Mouse (Mus musculus): Measurements from ENCODE around the gene Slc25a34. TPM values are rescaled to one million over a fixed set of nuclear protein-coding genes. Genes with fewer than 3 reads are reported as not detected.

Gene Slc25a34
- polyA plus RNA-seq (2016; fragmentation: Nextera tagmentation; extraction: Ambion mirVana), result not detected in 2 replicates

DNA sequence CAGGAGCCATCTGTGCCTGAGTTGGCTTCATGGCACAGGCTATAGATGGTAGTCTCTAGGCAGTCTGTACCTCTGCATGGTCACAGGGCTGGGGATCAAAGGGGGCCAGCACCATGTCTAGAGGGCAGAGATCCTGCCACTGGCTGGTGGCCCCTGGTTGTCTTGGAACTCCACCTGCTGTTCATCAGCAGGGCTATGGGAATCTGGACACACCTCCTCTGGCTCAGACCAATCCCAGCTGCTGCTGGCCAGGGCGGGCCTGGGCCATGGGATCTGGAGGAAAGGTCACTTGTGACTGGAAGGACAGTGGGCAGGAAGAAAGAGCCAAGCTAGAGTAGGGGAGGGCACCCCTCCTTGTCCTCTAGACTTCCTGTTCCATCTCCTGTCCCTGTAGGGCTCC, at the start of gene Slc25a34:
Gene Slc25a34 (minus strand): TSS at position 156 of the 400 bp plus-strand sequence.
- Histone ChIP-seq H3K4me1 (replicated peaks) (0 out of 2 replicates have a peak, but pooled peaks cover 4% of the 10 kb centered on the region), H3K9ac (replicated peaks) (no peak within 1 kb of the TSS), H3K9me3 (no peaks in the 10 kb centered on the region), H3K27ac (no peak within 1 kb of the TSS), H3K4me2 (no peak within 1 kb of the TSS), H3K27me3 (no peaks in the 10 kb centered on the region), H3K4me3 (replicated peaks) (no peak within 1 kb of the TSS), H3K36me3 (peaks cover 45% of the 10 kb centered on the region)
- ATAC-seq (ENCODE audit: insufficient number of reproducible peaks, insufficient read depth, low FRiP score, low TSS enrichment, low read depth), result no peak
- WGBS, result 40% methylated on average over 1 of the region's 1 CpGs

DNA sequence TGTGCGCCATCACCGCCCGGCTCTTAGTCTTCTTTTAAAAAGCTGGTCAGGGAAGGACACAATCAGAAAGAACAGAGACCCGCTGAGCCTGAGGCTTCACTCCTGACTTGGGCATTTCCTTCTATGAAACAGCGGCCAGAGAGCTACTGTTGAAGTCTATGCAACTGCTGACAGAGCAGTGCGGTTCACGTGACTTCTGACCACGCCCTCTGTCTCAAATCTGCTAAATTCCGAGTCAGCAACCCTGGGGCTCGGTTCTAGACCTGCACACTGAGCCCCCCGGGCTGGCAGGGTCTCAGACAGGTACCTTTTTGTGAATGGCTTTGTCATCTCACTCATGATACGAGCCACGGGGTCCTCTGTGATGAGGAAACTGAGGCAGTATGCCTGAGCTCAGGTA, 48.7 kb upstream of the Slc25a34 start:
- Histone ChIP-seq H3K27me3 (no peaks in the 10 kb centered on the region), H3K27ac (no peak overlapping the region), H3K4me2 (no peak overlapping the region), H3K36me3 (no peaks in the 10 kb centered on the region), H3K4me1 (replicated peaks) (no peaks in the 10 kb centered on the region), H3K9ac (replicated peaks) (no peak overlapping the region), H3K4me3 (replicated peaks) (no peak overlapping the region), H3K9me3 (no peaks in the 10 kb centered on the region)
- 74% methylated on average over 13 of the region's 13 CpGs for WGBS
- no peak for ATAC-seq (ENCODE audit: insufficient number of reproducible peaks, insufficient read depth, low FRiP score, low TSS enrichment, low read depth)

DNA sequence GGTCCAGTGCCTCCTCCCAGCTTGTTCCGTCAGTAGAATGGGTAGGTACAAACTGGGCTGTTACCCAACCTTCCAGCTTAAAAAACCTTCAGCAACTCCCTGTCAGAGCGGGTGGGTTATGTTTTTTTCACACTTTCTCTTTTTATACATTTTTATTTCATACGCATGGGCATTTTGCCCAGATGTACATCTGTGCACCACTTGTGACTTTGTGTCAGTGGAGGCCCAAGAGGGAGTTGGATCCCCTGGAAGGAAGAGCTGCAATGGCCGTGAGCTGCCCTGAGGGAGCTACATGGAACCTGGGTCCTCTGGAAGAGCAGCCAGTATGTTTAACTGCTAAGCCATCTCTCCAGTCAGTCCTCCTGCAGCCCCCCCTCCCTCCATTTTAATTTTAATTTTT, 47.8 kb upstream of the Slc25a34 start:
- Histone ChIP-seq H3K27me3 (no peaks in the 10 kb centered on the region), H3K9ac (replicated peaks) (no peak overlapping the region), H3K9me3 (no peaks in the 10 kb centered on the region), H3K27ac (no peak overlapping the region), H3K36me3 (no peaks in the 10 kb centered on the region), H3K4me3 (replicated peaks) (no peak overlapping the region), H3K4me1 (replicated peaks) (no peaks in the 10 kb centered on the region), H3K4me2 (no peak overlapping the region)
- no peak for ATAC-seq (ENCODE audit: insufficient number of reproducible peaks, insufficient read depth, low FRiP score, low TSS enrichment, low read depth)
- WGBS, result 75% methylated on average over 4 of the region's 4 CpGs

DNA sequence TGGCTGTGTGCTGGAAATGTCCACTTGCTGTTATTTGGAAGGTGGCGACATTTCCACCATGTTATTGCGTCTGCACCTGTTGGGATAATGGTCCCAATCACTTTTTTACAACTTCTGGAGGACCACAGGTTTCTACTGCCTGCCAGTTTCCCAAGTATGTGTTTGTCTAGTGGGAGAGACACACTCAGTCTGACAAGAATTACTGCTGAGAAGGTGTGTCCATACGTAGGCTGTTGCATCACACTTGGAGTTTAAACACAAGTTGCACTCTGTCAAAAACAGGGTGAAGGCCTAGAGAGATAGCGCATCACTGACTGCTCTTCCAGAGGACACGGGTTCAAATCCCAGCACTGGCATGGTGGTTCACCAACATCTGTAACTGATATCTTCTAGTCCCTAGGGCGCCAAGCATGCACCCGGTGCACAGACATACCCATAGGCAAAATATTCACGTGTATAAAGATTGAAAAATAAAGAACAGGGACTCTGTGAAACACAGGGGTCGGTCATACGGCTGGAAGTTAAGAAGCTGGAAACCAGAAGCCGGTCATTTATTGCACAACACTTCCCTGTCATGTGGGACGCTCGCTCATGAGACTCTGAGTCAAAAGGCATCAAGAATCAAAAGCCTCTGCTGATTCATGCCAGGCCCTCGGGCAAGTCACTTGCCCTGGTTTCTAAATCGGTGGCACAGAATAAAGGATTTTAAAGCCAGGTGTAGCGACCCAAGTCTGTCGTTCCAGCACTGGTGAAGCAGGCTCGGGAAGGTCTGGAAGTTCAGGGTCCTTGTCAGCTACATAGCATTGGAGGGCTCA, 46.5 kb upstream of the Slc25a34 start:
- H3K9me3 ChIP-seq, result no peaks in the 10 kb centered on the region
- ATAC-seq (ENCODE audit: insufficient number of reproducible peaks, insufficient read depth, low FRiP score, low TSS enrichment, low read depth), result no peak
- no peak overlapping the region for H3K9ac ChIP-seq (replicated peaks)
- WGBS, result 78% methylated on average over 18 of the region's 18 CpGs
- no peak overlapping the region for H3K4me3 ChIP-seq (replicated peaks)
- no peaks in the 10 kb centered on the region for H3K36me3 ChIP-seq
- H3K4me2 ChIP-seq, result no peak overlapping the region
- H3K27ac ChIP-seq, result no peak overlapping the region
- no peaks in the 10 kb centered on the region for H3K4me1 ChIP-seq (replicated peaks)
- no peaks in the 10 kb centered on the region for H3K27me3 ChIP-seq

DNA sequence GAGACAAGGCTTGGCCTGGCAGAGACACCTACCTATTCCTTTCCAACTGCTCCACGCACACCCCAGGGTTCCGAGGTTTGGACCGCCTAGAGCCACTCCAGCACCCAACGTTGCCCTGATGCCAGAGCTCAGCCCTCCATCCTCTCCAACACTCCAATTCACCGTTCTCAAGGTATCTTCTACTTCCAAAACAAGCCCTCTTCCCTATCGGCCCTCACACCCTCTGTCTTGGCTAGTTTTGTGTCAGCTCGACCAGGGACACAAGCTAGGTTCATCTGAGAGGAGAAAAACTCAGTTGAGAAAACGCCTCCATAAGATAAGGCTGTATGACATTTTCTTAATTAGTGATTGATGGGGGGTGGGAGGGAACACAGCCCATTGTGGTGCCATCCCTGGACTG, 41.2 kb upstream of the Slc25a34 start, which contains the start of gene Plekhm2:
Gene Plekhm2 (minus strand): TSS at position 101 of the 400 bp plus-strand sequence.
- Histone ChIP-seq H3K27me3 (no peaks in the 10 kb centered on the region), H3K4me3 (replicated peaks) (peak within 1 kb of the TSS; percentile 83), H3K4me1 (replicated peaks) (peaks cover 16% of the 10 kb centered on the region), H3K27ac (peak within 1 kb of the TSS; percentile 58; the same call in 1 of the 2 replicates), H3K4me2 (peak within 1 kb of the TSS; percentile 94), H3K36me3 (peaks cover 22% of the 10 kb centered on the region), H3K9ac (replicated peaks) (peak within 1 kb of the TSS; percentile 91), H3K9me3 (no peaks in the 10 kb centered on the region)
- WGBS, result 72% methylated on average over 8 of the region's 8 CpGs
- ATAC-seq (ENCODE audit: insufficient number of reproducible peaks, insufficient read depth, low FRiP score, low TSS enrichment, low read depth), result no peak

DNA sequence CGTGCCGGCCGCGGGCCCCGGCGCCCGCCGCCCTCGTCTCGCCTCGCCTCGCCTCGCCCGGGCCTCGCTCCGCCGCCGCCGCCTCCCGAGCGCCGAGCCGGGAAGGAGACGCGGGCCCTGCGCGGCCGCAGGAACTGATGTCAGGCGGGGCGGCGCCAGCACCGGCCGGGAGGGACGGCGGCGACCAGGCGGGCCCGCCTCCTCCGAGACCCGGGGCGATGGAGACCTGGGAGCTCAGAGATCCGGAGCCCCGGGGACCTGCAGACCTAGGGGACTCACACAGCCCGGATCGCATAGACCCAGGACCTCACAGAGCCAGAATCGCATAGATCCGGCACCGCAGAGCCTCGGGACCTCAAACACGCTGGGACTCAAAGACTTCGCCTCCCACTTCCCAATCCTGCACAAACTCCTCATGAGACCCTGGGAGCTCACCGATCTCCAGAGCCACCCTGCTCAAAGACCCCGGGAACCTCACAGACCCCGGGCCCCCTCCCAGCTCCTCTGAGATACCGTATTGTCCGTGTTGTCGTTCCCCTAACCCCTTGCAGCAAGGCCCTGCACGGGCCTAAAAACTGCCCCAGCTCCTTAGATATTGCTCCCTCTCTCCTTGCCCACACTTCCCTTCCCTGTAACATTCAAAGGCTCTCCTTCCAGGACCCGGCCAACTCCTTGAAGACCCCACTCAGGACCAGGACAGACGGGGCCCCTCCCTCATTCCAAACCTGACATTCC, 40.6 kb upstream of the Slc25a34 start:
- Histone ChIP-seq H3K36me3 (peaks cover 29% of the 10 kb centered on the region), H3K9ac (replicated peaks) (peak overlapping the region; percentile 91), H3K27ac (peak overlapping the region; percentile 58; the same call in 1 of the 2 replicates), H3K4me1 (replicated peaks) (peaks cover 16% of the 10 kb centered on the region), H3K4me3 (replicated peaks) (peak overlapping the region; percentile 83), H3K4me2 (peak overlapping the region; percentile 94), H3K9me3 (no peaks in the 10 kb centered on the region), H3K27me3 (no peaks in the 10 kb centered on the region)
- under 1% methylated on average over 58 of the region's 60 CpGs for WGBS
- ATAC-seq (ENCODE audit: insufficient number of reproducible peaks, insufficient read depth, low FRiP score, low TSS enrichment, low read depth), result peak; percentile 67; the same call in 1 of the 2 replicates

DNA sequence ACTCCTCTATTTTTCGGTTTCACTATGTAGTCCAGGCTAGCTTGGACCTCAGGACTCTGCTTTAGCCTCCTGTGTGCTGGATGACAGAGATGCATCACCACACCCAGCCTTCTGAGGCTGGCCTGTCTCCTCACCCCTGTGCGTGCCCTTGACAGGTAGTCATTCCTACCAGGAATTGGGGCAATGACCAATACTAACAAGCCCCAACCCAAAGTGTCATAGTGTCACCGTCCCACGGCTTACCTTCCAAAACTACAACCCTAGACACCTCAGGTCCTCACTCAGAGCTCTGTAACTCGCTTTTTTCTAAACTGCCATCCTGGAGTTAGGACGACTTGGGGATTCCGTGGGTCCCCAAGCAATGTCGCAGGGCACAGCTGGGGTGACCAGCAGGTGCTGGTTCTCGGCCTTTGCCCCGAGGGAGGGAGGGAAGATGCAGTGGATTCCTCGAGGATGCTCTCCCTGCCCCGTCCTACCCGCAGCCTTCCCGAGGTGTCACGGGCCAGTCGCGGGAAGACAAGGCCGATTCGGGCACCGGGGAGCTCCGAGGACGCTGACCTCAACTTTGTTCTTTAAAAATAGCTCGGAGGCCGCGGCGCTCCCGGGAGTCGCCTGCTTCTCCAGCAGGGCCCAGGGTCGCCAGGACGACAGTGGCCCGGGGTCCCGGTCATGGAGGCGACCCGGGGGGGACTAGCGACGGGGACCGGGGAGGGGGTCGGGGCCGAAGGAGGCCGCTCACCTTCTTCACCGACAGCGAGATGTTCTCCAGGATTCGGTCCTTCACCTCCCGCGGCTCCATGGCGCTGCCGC, 39.7 kb upstream of the Slc25a34 start:
- H3K27me3 ChIP-seq, result no peaks in the 10 kb centered on the region
- H3K27ac ChIP-seq, result no peak overlapping the region
- H3K36me3 ChIP-seq, result peaks cover 36% of the 10 kb centered on the region
- H3K4me2 ChIP-seq, result peak overlapping the region; percentile 94
- H3K4me1 ChIP-seq (replicated peaks), result peaks cover 16% of the 10 kb centered on the region
- WGBS, result 5% methylated on average over 46 of the region's 47 CpGs
- no peak for ATAC-seq (ENCODE audit: insufficient number of reproducible peaks, insufficient read depth, low FRiP score, low TSS enrichment, low read depth)
- H3K9ac ChIP-seq (replicated peaks), result peak overlapping the region; percentile 91
- peak overlapping the region; percentile 83 for H3K4me3 ChIP-seq (replicated peaks)
- H3K9me3 ChIP-seq, result no peaks in the 10 kb centered on the region

DNA sequence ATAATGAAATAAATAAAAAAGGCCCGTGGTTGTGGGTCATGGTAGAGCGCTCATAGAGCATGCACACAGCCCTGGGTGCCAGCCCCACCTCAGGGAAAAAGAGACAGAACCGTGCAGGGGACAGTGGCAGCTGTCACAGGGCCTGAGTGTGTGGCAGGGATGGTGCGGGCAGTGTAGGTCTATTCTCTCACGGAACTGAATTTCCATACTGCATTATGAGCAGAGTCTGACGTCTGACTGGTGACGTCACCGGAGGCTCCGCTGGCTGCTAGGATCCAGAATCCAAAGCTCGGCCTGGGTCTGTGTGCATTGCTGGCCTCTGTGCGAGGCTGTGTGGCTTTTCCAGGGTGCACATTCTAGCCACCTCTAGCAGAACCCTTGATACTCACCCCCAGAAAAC, 37.3 kb upstream of the Slc25a34 start:
- ATAC-seq (ENCODE audit: insufficient number of reproducible peaks, insufficient read depth, low FRiP score, low TSS enrichment, low read depth), result no peak
- no peak overlapping the region for H3K9ac ChIP-seq (replicated peaks)
- no peak overlapping the region for H3K4me3 ChIP-seq (replicated peaks)
- H3K4me2 ChIP-seq, result no peak overlapping the region
- no peak overlapping the region for H3K27ac ChIP-seq
- peaks cover 52% of the 10 kb centered on the region for H3K36me3 ChIP-seq
- WGBS, result 93% methylated on average over 11 of the region's 11 CpGs
- peaks cover 16% of the 10 kb centered on the region for H3K4me1 ChIP-seq (replicated peaks)
- H3K9me3 ChIP-seq, result no peaks in the 10 kb centered on the region
- H3K27me3 ChIP-seq, result no peaks in the 10 kb centered on the region

DNA sequence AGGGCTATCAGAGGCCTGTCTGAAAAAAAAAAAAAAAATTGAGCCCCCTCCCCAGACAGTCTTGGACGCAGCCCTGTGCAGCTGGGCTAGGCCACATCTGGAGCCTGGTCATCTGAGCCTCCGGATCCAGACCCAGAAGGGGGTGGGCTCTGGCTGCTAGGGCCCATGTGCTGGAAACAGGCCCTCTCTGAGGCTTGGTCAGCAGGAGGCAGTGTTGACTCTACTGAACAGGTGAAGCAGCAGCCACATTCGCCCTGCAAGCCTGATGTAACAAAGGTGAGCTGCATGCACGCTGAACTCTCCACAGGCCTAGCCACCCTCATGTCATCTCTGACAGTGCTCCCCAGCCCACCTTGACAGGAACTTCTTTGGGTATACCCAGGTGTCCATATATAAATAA, 36.1 kb upstream of the Slc25a34 start:
- peaks cover 14% of the 10 kb centered on the region for H3K4me1 ChIP-seq (replicated peaks)
- H3K9ac ChIP-seq (replicated peaks), result no peak overlapping the region
- 44% methylated on average over 4 of the region's 4 CpGs for WGBS
- peaks cover 55% of the 10 kb centered on the region for H3K36me3 ChIP-seq
- H3K4me3 ChIP-seq (replicated peaks), result no peak overlapping the region
- no peaks in the 10 kb centered on the region for H3K27me3 ChIP-seq
- H3K27ac ChIP-seq, result no peak overlapping the region
- H3K9me3 ChIP-seq, result no peaks in the 10 kb centered on the region
- no peak for ATAC-seq (ENCODE audit: insufficient number of reproducible peaks, insufficient read depth, low FRiP score, low TSS enrichment, low read depth)
- H3K4me2 ChIP-seq, result no peak overlapping the region

DNA sequence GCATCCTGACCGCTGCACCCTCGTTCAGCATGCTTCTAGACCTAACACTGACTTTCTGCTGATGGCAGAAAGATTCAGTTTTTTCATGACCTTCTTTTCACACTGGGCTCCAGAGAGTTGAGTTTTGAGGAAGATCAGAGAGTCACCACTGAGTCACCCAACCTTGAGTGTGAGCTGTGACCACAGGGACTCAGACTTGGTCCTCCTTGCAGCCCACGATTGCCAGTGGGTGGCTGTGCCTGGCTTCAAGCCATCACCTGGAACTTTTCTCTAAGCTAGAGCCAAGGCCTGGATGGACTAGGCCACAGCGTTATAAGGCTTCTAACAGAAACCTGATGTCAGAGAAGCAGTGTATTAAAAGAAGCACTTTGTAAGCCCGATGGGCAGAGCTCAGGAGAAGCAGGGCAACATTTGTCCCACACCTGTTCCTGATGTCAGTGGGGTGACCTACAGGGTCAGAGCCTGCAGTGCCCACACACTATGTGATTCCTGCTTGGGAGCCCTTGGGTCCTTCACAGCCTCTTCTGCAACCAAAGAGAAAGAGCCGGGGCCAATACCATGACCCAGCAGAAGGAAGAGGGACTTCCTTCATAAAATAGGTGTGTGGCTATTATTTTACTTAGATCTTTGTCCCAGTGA, 35.3 kb upstream of the Slc25a34 start:
- Histone ChIP-seq H3K36me3 (peaks cover 61% of the 10 kb centered on the region), H3K9me3 (no peaks in the 10 kb centered on the region), H3K9ac (replicated peaks) (no peak overlapping the region), H3K4me3 (replicated peaks) (no peak overlapping the region), H3K27ac (no peak overlapping the region), H3K4me2 (no peak overlapping the region), H3K4me1 (replicated peaks) (peaks cover 10% of the 10 kb centered on the region), H3K27me3 (no peaks in the 10 kb centered on the region)
- whole genome bisulfite sequencing, result 83% methylated on average over 6 of the region's 6 CpGs
- ATAC-seq (ENCODE audit: insufficient number of reproducible peaks, insufficient read depth, low FRiP score, low TSS enrichment, low read depth), result no peak

Measured in limb, embryonic 12.5 days (tissue).